Mouse (Mus musculus) lung, embryonic 16.5 days (tissue): ENCODE measurements around the gene Jazf1. TPM values are rescaled to one million over a fixed set of nuclear protein-coding genes. Genes with fewer than 3 reads are reported as not detected.

Experiments used
- ATAC-seq: fragments of 200-750 bp; cut with Nextera tagmentation; 2 replicates; pipeline ENCODE4 v1.8.0; 2017; ENCODE audit warnings: low read depth, mild to moderate bottlenecking, moderate library complexity
- H3K27ac ChIP-seq: fragments of 300-500 bp; sonication (generic); 2 replicates; pipeline ENCODE4 v1.5.1; 2014; ENCODE audit warnings: mild to moderate bottlenecking, control low read depth, low read length
- H3K27me3 ChIP-seq: fragments of 300-500 bp; sonication (generic); 2 replicates; pipeline ENCODE4 v1.6.1; 2014; ENCODE audit warnings: low read depth, low read length, mixed read lengths; ENCODE audit not compliant: control insufficient read depth, insufficient read depth
- H3K36me3 ChIP-seq: fragments of 300-500 bp; sonication (generic); 2 replicates; pipeline ENCODE4 v1.6.1; 2014; ENCODE audit warnings: low read length; ENCODE audit not compliant: control insufficient read depth, insufficient read depth
- H3K4me1 ChIP-seq: fragments of 300-500 bp; sonication (generic); replicated peaks from 2 replicates; pipeline ENCODE4 v1.6.1; 2014; ENCODE audit warnings: low read length, mixed read lengths; ENCODE audit not compliant: control insufficient read depth, insufficient read depth
- H3K4me2 ChIP-seq: fragments of 300-500 bp; sonication (generic); 2 replicates; pipeline ENCODE4 v1.6.1; 2014; ENCODE audit warnings: low read depth, low read length, control low read depth
- H3K4me3 ChIP-seq: fragments of 300-500 bp; sonication (generic); 2 replicates; pipeline ENCODE4 v1.5.1; 2014; ENCODE audit warnings: mild to moderate bottlenecking, low read length, control low read depth
- H3K9ac ChIP-seq: fragments of 300-500 bp; sonication (generic); 2 replicates; pipeline ENCODE4 v1.6.1; 2014; ENCODE audit warnings: low read length, control low read depth
- H3K9me3 ChIP-seq: fragments of 300-500 bp; sonication (generic); 2 replicates; pipeline ENCODE4 v1.6.1; 2016; ENCODE audit warnings: low read length; ENCODE audit not compliant: control insufficient read depth
- WGBS: fragments of 180-500 bp; shearing (Covaris S2); extraction: QIAGEN DNeasy Blood & Tissue Kit; methylation state at CpG from one replicate; pipeline ENCODE4 v1.1.7; 2014; 5-methylcytosine and 5-hydroxymethylcytosine counted together
- polyA plus RNA-seq: library from polyadenylated mRNA; unstranded; fragments of >200 nt; fragmentation: Nextera tagmentation; extraction: Ambion mirVana; gene quantifications from 2 replicates; pipeline ENCODE4 v1.2.1, GENCODE M21; 2015

Gene Jazf1
- polyA plus RNA-seq, 1 experiment from 2014 or later, result 5.3 TPM

- no peak for ATAC-seq
- Histone ChIP-seq H3K36me3 (no peaks in the 10 kb centered on the region), H3K4me3 (no peak overlapping the region), H3K4me2 (no peak overlapping the region), H3K9me3 (no peaks in the 10 kb centered on the region), H3K27me3 (no peaks in the 10 kb centered on the region), H3K4me1 (peaks cover 4% of the 10 kb centered on the region; the same call in 1 of the 2 replicates), H3K9ac (no peak overlapping the region), H3K27ac (no peak overlapping the region)
- WGBS, result 65% methylated on average over 4 of the region's 4 CpGs
Measured at GRCm38 (mm10) chr6:52843027-52843426, 225.4 kb downstream of the Jazf1 start.

GRCm38 (mm10) chr6:52842598-52842997 lies 225.8 kb downstream of the Jazf1 start:
- Histone ChIP-seq H3K36me3 (no peaks in the 10 kb centered on the region), H3K4me1 (peaks cover 4% of the 10 kb centered on the region; the same call in 1 of the 2 replicates), H3K9me3 (no peaks in the 10 kb centered on the region), H3K27ac (no peak overlapping the region), H3K9ac (no peak overlapping the region), H3K27me3 (no peaks in the 10 kb centered on the region), H3K4me3 (no peak overlapping the region), H3K4me2 (no peak overlapping the region)
- 80% methylated on average over 6 of the region's 6 CpGs for WGBS
- ATAC-seq, result no peak

DNA sequence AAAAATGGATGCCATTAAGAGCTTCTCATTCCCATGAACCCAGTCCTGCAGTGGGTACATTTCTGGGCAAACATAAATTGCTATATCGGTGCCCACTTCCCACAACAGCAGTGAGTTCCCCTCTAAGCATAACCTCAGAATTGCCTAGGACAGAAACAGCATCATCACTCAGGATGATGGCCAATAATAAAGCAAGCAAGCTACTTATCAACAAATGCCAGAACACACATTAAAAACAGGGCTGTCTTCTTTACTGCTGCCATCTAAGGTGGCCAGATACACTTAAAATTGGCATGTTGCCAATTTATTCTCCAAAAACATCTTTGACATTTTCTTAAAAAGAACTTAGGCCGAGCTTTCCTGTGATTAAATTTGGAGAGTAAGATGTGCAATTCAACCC lies 226.8 kb downstream of the Jazf1 start:
- ATAC-seq, result no peak
- no peak overlapping the region for H3K4me2 ChIP-seq

DNA sequence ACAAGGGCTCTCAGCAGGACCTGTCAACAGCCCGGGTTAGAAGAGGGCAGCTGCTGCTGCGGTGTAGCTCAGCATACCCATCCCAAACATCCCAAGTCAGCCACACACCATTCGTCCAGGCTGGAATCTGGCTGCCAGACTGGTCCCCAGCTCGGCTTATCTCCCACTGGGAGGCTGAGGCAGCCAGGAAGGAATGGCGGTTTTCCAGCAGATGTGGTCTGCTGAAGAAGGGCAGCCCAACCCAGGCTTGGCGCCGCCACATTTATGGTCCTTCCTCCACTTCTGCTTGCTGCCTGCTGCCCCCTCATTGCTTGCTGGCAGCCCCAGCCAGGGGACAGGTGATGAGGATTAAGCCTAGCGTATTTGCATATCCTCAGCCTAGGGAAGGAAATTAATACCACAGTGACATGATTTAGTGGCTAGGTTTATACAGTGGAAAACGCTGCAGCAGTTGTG lies 227.8 kb downstream of the Jazf1 start:
- no peak overlapping the region for H3K27ac ChIP-seq
- H3K4me1 ChIP-seq, result peaks cover 4% of the 10 kb centered on the region; the same call in 1 of the 2 replicates
- ATAC-seq, result no peak
- no peaks in the 10 kb centered on the region for H3K27me3 ChIP-seq
- no peak overlapping the region for H3K4me2 ChIP-seq
- no peak overlapping the region for H3K9ac ChIP-seq
- WGBS, result 33% methylated on average over 9 of the region's 9 CpGs
- H3K36me3 ChIP-seq, result no peaks in the 10 kb centered on the region
- H3K9me3 ChIP-seq, result no peaks in the 10 kb centered on the region
- H3K4me3 ChIP-seq, result no peak overlapping the region

More for the DNA sequence above, 226.8 kb downstream of the Jazf1 start:
- 64% methylated on average over 2 of the region's 2 CpGs for WGBS
- no peaks in the 10 kb centered on the region for H3K9me3 ChIP-seq
- H3K9ac ChIP-seq, result no peak overlapping the region
- no peaks in the 10 kb centered on the region for H3K27me3 ChIP-seq
- peaks cover 4% of the 10 kb centered on the region; the same call in 1 of the 2 replicates for H3K4me1 ChIP-seq
- no peaks in the 10 kb centered on the region for H3K36me3 ChIP-seq
- no peak overlapping the region for H3K4me3 ChIP-seq
- H3K27ac ChIP-seq, result no peak overlapping the region

DNA sequence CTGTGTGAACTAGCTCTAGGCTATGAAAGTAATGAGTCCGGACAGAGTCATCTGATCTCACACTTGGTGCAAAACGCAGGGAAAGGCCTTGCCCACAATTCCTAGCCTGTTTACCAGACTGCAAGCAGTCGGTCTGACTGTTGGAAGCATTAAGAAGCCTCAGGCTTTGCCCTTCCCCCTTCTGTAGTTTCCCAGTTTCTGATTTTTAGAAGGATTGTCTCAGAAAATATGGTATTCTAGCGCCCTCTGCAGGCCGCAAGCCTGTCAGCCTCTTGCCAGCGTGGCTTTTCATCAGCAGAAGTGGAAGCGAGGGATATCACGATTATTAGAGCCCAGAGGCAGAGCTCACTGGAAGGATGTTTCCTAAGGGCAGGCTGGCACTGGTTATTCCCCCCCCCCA lies 229.7 kb downstream of the Jazf1 start:
- ATAC-seq, result peak; percentile 64; the same call in 1 of the 2 replicates
- Histone ChIP-seq H3K36me3 (no peaks in the 10 kb centered on the region), H3K9ac (no peak overlapping the region), H3K9me3 (no peaks in the 10 kb centered on the region), H3K4me1 (peaks cover 4% of the 10 kb centered on the region; the same call in 1 of the 2 replicates), H3K27ac (no peak overlapping the region), H3K4me2 (peak overlapping the region; percentile 35; the same call in 1 of the 2 replicates), H3K27me3 (no peaks in the 10 kb centered on the region), H3K4me3 (no peak overlapping the region)
- WGBS, result 3% methylated on average over 8 of the region's 8 CpGs

DNA sequence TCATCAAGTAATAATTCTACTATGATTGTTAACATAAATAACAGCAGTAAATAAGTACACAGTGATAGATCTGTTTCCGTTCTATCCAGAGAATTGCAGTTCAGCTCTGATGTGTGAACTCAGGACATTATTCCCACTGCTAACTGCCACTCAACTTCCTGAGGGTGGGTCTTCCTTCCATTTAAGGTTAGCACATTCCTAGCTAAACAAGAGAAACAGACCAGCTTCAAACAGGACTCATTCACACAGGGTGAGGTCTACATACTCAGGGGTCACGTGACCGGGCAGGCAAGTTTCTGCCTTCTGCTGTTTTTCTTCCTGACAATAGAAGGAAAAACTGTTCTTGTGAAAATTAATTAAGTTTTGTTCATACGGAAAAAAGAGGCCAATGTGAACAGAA lies 230.6 kb downstream of the Jazf1 start:
- no peaks in the 10 kb centered on the region for H3K27me3 ChIP-seq
- no peak overlapping the region for H3K9ac ChIP-seq
- ATAC-seq, result no peak
- no peak overlapping the region for H3K4me2 ChIP-seq
- 45% methylated on average over 4 of the region's 4 CpGs for WGBS
- no peaks in the 10 kb centered on the region for H3K36me3 ChIP-seq
- no peaks in the 10 kb centered on the region for H3K9me3 ChIP-seq
- no peak overlapping the region for H3K27ac ChIP-seq
- no peak overlapping the region for H3K4me3 ChIP-seq
- peaks cover 4% of the 10 kb centered on the region; the same call in 1 of the 2 replicates for H3K4me1 ChIP-seq

GRCm38 (mm10) chr6:52836201-52836950 lies 232.1 kb downstream of the Jazf1 start:
- no peak overlapping the region for H3K4me3 ChIP-seq
- 60% methylated on average over 15 of the region's 15 CpGs for WGBS
- H3K36me3 ChIP-seq, result no peaks in the 10 kb centered on the region
- H3K4me1 ChIP-seq, result peaks cover 4% of the 10 kb centered on the region; the same call in 1 of the 2 replicates
- no peaks in the 10 kb centered on the region for H3K9me3 ChIP-seq
- no peak overlapping the region for H3K27ac ChIP-seq
- ATAC-seq, result no peak
- no peak overlapping the region for H3K9ac ChIP-seq
- no peaks in the 10 kb centered on the region for H3K27me3 ChIP-seq
- H3K4me2 ChIP-seq, result no peak overlapping the region

GRCm38 (mm10) chr6:52827752-52828277 lies 240.6 kb downstream of the Jazf1 start:
- Histone ChIP-seq H3K4me3 (no peak overlapping the region), H3K36me3 (no peaks in the 10 kb centered on the region), H3K27ac (no peak overlapping the region), H3K9ac (no peak overlapping the region), H3K27me3 (no peaks in the 10 kb centered on the region), H3K4me1 (no peaks in the 10 kb centered on the region), H3K9me3 (no peaks in the 10 kb centered on the region), H3K4me2 (no peak overlapping the region)
- no peak for ATAC-seq
- WGBS, result 86% methylated on average over 2 of the region's 2 CpGs

DNA sequence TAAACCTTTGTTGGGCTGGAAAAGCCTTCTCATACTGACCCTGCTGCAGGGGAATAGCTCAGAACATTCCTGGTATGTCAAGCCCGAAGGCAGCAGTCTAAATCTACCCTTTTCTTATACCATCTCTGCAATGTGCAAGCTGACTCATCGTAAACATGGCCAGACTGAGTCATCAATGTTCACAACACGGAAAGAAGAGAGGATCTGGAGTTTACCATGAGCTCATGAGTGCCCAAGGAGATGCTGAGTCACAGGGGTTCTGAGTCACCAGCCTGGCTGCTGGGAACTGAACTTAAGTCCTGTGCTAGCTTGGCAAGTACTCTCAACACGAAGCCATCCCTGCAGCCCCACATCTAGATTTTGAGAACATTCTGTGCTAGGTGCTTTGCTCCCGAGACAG lies 242.9 kb downstream of the Jazf1 start:
- no peak overlapping the region for H3K9ac ChIP-seq
- no peak overlapping the region for H3K4me2 ChIP-seq
- no peak for ATAC-seq
- H3K9me3 ChIP-seq, result no peaks in the 10 kb centered on the region
- H3K27ac ChIP-seq, result no peak overlapping the region
- WGBS, result 63% methylated on average over 5 of the region's 5 CpGs
- no peaks in the 10 kb centered on the region for H3K4me1 ChIP-seq
- no peaks in the 10 kb centered on the region for H3K27me3 ChIP-seq
- no peaks in the 10 kb centered on the region for H3K36me3 ChIP-seq
- H3K4me3 ChIP-seq, result no peak overlapping the region
